Mouse (Mus musculus): ENCODE data around the gene Casp2. TPM values are rescaled to one million over a fixed set of nuclear protein-coding genes. Genes with fewer than 3 reads are reported as not detected.

Casp2 gene
- polyA plus RNA-seq, 1 experiment from 2014 or later: 30.8 TPM

DNA sequence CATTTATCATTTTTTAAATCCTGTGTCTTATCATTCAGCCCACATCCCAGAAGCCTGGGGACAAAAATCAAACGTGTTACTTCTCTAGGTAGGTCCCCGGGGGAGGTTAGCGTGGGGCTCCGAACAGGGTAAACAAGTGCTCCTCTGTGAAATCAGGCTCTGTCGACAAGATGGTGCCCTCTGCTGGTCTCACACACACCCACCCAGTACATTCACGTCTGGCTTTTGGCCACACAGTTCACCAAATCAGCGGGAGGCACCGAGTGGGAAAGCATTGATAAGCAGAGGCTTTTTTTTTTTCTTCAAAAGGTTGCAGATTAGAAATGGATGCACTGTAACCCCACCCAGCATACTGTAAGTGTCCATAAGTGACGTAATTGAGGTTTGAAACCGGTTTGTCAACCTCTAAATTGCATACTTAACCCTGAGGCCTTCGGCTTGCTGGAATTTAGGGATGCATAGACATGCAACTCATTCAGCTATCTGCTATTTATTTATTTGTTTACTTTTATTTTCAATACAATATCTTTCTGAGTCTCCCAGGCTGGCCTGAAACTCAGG, 7.4 kb upstream of the Casp2 start:
- H3K27me3 ChIP-seq (ENCODE audit: control insufficient read depth, insufficient read depth, low read length): no peaks in the 10 kb centered on the region
- no peak overlapping the region for H3K4me3 ChIP-seq (ENCODE audit: control insufficient read depth in 1 of 2, insufficient read depth in 1 of 2, low read depth in 1 of 2, low read length in 2 of 2)
- no peak overlapping the region for H3K27ac ChIP-seq (replicated peaks in 1 of 2; ENCODE audit: control insufficient read depth in 1 of 2, insufficient read depth in 1 of 2, low read depth in 2 of 2, low read length in 2 of 2)
- WGBS: 14% methylated on average over 11 of the region's 11 CpGs
- H3K9ac ChIP-seq (ENCODE audit: low read length): no peak overlapping the region
- no peaks in the 10 kb centered on the region for H3K36me3 ChIP-seq (ENCODE audit: control insufficient read depth, insufficient read depth, low read length)
- 0 out of 2 replicates have a peak overlapping the region, but pooled peaks have one; percentile 25 for H3K4me2 ChIP-seq (ENCODE audit: low read length)
- H3K9me3 ChIP-seq (ENCODE audit: control insufficient read depth, low read length): no peaks in the 10 kb centered on the region
- no peak for ATAC-seq (ENCODE audit: insufficient number of reproducible peaks, insufficient read depth, low FRiP score, low read depth)
- H3K4me1 ChIP-seq (ENCODE audit: control insufficient read depth in 2 of 2, insufficient read depth in 2 of 2, low read length in 2 of 2): peaks cover 0 to 6% of the 10 kb centered on the region in 2 experiments; a peak in 2 of 4 replicates

DNA sequence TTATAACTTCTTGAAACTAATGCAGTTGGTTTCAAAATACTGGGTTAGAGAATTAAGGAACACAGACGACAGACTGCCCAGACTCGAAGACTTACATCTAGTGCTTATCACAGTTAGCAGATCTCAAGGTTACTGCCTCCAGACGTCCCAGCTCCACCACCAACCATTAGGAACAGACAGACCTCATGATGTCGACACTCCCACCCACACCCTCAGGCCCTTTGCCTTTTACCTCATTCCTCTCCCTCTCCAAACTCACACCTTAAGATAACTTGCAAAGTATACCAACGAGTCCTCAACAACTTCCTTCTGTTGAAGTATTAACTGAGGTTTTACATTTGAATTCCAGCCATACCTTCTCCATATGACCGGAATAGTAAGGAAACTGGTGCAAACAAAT, 4.4 kb upstream of the Casp2 start:
- H3K4me2 ChIP-seq (ENCODE audit: low read length): no peak overlapping the region
- H3K4me3 ChIP-seq (ENCODE audit: control insufficient read depth in 1 of 2, insufficient read depth in 1 of 2, low read depth in 1 of 2, low read length in 2 of 2): no peak overlapping the region
- peaks cover 0 to 6% of the 10 kb centered on the region in 2 experiments; a peak in 2 of 4 replicates for H3K4me1 ChIP-seq (ENCODE audit: control insufficient read depth in 2 of 2, insufficient read depth in 2 of 2, low read length in 2 of 2)
- H3K9ac ChIP-seq (ENCODE audit: low read length): no peak overlapping the region
- no peak for ATAC-seq (ENCODE audit: insufficient number of reproducible peaks, insufficient read depth, low FRiP score, low read depth)
- no peaks in the 10 kb centered on the region for H3K27me3 ChIP-seq (ENCODE audit: control insufficient read depth, insufficient read depth, low read length)
- no peaks in the 10 kb centered on the region for H3K36me3 ChIP-seq (ENCODE audit: control insufficient read depth, insufficient read depth, low read length)
- no peak overlapping the region for H3K27ac ChIP-seq (replicated peaks in 1 of 2; ENCODE audit: control insufficient read depth in 1 of 2, insufficient read depth in 1 of 2, low read depth in 2 of 2, low read length in 2 of 2)
- no peaks in the 10 kb centered on the region for H3K9me3 ChIP-seq (ENCODE audit: control insufficient read depth, low read length)
- WGBS: 38% methylated on average over 6 of the region's 6 CpGs

DNA sequence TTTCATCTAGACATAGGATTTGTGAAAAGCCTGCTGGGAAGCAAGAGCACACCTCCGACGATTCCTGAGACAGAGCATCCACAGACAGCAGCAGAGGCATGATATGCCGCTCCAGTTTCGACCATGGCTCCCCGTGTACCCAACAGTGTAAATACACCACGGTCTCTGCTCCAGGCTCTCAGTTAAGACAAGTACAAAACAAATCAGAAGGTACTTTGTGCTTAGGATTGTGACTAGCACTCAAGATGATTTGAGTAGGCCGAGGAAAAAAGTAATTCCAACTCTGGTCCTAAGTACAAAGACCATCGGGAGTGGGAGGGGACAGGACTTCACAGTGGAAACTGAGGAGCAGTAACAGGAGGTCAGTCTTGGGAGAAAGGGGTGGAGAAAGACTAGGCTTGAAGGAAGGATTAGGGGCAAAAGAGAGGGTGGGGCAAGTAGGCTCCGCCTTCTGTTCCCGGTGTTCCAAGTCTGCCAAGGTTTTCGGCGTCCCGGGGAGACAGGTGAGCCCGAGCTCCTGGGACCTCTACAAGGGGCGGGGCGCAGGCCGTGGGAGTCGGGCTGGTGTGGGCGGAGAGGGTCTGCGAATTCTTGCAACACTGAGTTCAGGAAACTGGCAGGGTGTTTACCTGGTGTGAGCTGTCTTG, 3.1 kb upstream of the Casp2 start, which contains the start of gene Tmem139:
TSS of gene Tmem139 (plus strand) at position 447 of the 647 bp plus-strand sequence.
- ATAC-seq (ENCODE audit: insufficient number of reproducible peaks, insufficient read depth, low FRiP score, low read depth): no peak
- peak within 1 kb of the TSS; percentile 55 for H3K4me2 ChIP-seq (ENCODE audit: low read length)
- no peaks in the 10 kb centered on the region for H3K27me3 ChIP-seq (ENCODE audit: control insufficient read depth, insufficient read depth, low read length)
- peak within 1 kb of the TSS; percentile 50 for H3K9ac ChIP-seq (ENCODE audit: low read length)
- H3K9me3 ChIP-seq (ENCODE audit: control insufficient read depth, low read length): no peaks in the 10 kb centered on the region
- peaks cover 0 to 11% of the 10 kb centered on the region in 2 experiments; a peak in 3 of 4 replicates for H3K4me1 ChIP-seq (ENCODE audit: control insufficient read depth in 2 of 2, insufficient read depth in 2 of 2, low read length in 2 of 2)
- 12% methylated on average over 20 of the region's 20 CpGs for WGBS
- no peak within 1 kb of the TSS for H3K27ac ChIP-seq (replicated peaks in 1 of 2; ENCODE audit: control insufficient read depth in 1 of 2, insufficient read depth in 1 of 2, low read depth in 2 of 2, low read length in 2 of 2)
- no peak within 1 kb of the TSS for H3K4me3 ChIP-seq (ENCODE audit: control insufficient read depth in 1 of 2, insufficient read depth in 1 of 2, low read depth in 1 of 2, low read length in 2 of 2)
- H3K36me3 ChIP-seq (ENCODE audit: control insufficient read depth, insufficient read depth, low read length): no peaks in the 10 kb centered on the region

DNA sequence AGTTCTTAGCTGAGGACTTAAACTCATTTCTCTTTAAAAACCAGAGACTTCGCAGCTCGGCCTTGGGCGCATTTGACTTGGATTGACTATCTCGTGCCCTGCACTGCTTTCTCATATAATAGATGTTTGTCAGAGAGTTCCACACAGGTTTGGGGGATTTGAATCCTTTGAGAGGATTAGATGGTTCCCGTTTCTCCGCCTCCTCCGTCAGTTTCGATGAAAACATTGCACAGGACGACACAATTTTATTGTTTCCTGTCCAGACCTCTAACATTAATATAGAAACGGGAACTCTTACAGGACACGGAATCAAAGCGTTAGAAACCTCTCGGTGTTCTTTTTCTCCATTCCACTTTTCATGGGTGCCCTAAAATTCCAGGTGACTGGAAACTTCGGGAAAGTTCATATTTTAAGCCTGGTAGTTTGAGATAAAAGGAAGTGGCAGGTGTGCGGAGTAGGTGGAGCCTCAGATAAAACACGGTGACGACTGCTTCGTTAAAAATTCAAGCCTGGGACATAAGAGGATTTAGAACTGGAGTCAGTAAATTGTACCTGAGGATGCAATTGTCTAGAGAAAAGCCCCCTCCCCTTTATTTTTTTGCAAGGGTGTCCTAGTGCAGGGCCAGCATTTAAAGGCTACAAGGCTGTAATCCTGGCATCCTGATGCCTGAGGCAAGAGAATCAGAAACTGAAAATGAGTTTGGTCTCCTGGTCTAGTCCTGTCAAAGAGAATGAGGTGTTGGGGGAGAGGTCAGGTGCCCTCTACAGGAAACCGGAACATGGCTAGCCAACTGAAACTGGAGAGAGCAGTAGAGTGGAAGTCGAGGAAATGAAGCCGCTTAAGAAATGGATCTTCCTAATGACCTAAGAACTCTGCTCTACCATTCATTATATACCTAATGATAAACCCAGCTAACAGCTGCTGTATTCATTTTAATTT, 876 bp downstream of the Casp2 start:
- WGBS: under 1% methylated on average over 21 of the region's 21 CpGs
- peak overlapping the region; percentile 77 for H3K4me2 ChIP-seq (ENCODE audit: low read length)
- peak overlapping the region; percentile 76 to 92 for H3K27ac ChIP-seq (replicated peaks in 1 of 2; ENCODE audit: control insufficient read depth in 1 of 2, insufficient read depth in 1 of 2, low read depth in 2 of 2, low read length in 2 of 2)
- H3K4me3 ChIP-seq (ENCODE audit: control insufficient read depth in 1 of 2, insufficient read depth in 1 of 2, low read depth in 1 of 2, low read length in 2 of 2): peak overlapping the region; percentile 61 to 99
- no peak for ATAC-seq (ENCODE audit: insufficient number of reproducible peaks, insufficient read depth, low FRiP score, low read depth)
- H3K36me3 ChIP-seq (ENCODE audit: control insufficient read depth, insufficient read depth, low read length): peaks cover 37% of the 10 kb centered on the region
- peaks cover 0 to 22% of the 10 kb centered on the region in 2 experiments; a peak in 3 of 4 replicates for H3K4me1 ChIP-seq (ENCODE audit: control insufficient read depth in 2 of 2, insufficient read depth in 2 of 2, low read length in 2 of 2)
- peak overlapping the region; percentile 89 for H3K9ac ChIP-seq (ENCODE audit: low read length)
- no peaks in the 10 kb centered on the region for H3K27me3 ChIP-seq (ENCODE audit: control insufficient read depth, insufficient read depth, low read length)
- no peaks in the 10 kb centered on the region for H3K9me3 ChIP-seq (ENCODE audit: control insufficient read depth, low read length)

DNA sequence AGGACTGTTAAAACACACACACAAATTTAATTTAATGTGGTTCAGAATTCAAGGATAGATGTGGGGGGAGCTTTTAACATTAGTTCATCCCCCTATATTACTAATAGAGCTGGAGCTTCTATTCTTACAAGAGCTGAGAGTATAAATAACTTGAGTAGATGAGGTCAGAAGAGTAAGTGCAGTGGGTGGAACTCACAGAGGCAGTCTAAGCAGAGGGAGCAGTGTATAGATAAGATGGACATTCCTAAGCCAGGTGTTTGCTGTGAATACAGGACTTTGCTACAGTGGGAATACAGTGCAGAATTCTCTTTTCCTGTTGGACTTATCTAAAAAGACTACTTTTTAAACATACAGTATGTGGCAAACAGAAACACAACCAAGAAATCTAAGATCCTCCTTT, 6.0 kb downstream of the Casp2 start:
- H3K4me1 ChIP-seq (ENCODE audit: control insufficient read depth in 2 of 2, insufficient read depth in 2 of 2, low read length in 2 of 2): peaks cover 0 to 26% of the 10 kb centered on the region in 2 experiments; a peak in 2 of 4 replicates
- no peaks in the 10 kb centered on the region for H3K27me3 ChIP-seq (ENCODE audit: control insufficient read depth, insufficient read depth, low read length)
- 0 out of 2 replicates have a peak, but pooled peaks have one; percentile 54 for ATAC-seq (ENCODE audit: insufficient number of reproducible peaks, insufficient read depth, low FRiP score, low read depth)
- peaks cover 85% of the 10 kb centered on the region for H3K36me3 ChIP-seq (ENCODE audit: control insufficient read depth, insufficient read depth, low read length)
- H3K4me3 ChIP-seq (ENCODE audit: control insufficient read depth in 1 of 2, insufficient read depth in 1 of 2, low read depth in 1 of 2, low read length in 2 of 2): no peak overlapping the region
- H3K27ac ChIP-seq (replicated peaks in 1 of 2; ENCODE audit: control insufficient read depth in 1 of 2, insufficient read depth in 1 of 2, low read depth in 2 of 2, low read length in 2 of 2): peak overlapping the region in 1 of 2 experiments; percentile 50; a peak in 1 of 4 replicates
- H3K4me2 ChIP-seq (ENCODE audit: low read length): peak overlapping the region; percentile 31; the same call in 1 of the 2 replicates
- no peaks in the 10 kb centered on the region for H3K9me3 ChIP-seq (ENCODE audit: control insufficient read depth, low read length)
- H3K9ac ChIP-seq (ENCODE audit: low read length): no peak overlapping the region

DNA sequence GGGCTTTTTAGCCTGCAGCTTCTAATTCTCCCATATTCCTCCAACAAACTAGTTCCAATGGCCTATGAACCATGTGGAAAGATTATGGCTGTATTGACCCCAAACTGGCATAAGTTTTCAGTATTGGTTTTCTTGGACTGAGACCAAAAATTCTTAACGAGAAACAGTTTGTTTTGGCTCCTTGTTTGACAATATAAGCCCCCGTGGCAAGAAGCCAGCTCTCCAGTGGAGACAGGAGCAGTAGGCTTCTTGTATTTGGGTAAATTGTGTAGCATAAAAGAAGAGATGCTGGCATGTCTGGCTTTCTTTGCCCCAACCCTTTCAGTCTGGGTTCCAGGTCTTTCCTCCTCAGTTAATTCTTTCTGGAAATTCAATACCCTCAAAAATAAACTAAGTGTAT, 11.4 kb downstream of the Casp2 start:
- Histone ChIP-seq H3K9ac (ENCODE audit: low read length) (no peak overlapping the region), H3K36me3 (ENCODE audit: control insufficient read depth, insufficient read depth, low read length) (peaks cover 95% of the 10 kb centered on the region), H3K4me3 (ENCODE audit: control insufficient read depth in 1 of 2, insufficient read depth in 1 of 2, low read depth in 1 of 2, low read length in 2 of 2) (no peak overlapping the region), H3K27me3 (ENCODE audit: control insufficient read depth, insufficient read depth, low read length) (no peaks in the 10 kb centered on the region), H3K4me2 (ENCODE audit: low read length) (no peak overlapping the region), H3K4me1 (ENCODE audit: control insufficient read depth in 2 of 2, insufficient read depth in 2 of 2, low read length in 2 of 2) (peaks cover 0 to 2% of the 10 kb centered on the region in 2 experiments; a peak in 1 of 4 replicates), H3K27ac (replicated peaks in 1 of 2; ENCODE audit: control insufficient read depth in 1 of 2, insufficient read depth in 1 of 2, low read depth in 2 of 2, low read length in 2 of 2) (no peak overlapping the region), H3K9me3 (ENCODE audit: control insufficient read depth, low read length) (no peaks in the 10 kb centered on the region)
- no peak for ATAC-seq (ENCODE audit: insufficient number of reproducible peaks, insufficient read depth, low FRiP score, low read depth)
- 62% methylated on average over 2 of the region's 2 CpGs for WGBS

DNA sequence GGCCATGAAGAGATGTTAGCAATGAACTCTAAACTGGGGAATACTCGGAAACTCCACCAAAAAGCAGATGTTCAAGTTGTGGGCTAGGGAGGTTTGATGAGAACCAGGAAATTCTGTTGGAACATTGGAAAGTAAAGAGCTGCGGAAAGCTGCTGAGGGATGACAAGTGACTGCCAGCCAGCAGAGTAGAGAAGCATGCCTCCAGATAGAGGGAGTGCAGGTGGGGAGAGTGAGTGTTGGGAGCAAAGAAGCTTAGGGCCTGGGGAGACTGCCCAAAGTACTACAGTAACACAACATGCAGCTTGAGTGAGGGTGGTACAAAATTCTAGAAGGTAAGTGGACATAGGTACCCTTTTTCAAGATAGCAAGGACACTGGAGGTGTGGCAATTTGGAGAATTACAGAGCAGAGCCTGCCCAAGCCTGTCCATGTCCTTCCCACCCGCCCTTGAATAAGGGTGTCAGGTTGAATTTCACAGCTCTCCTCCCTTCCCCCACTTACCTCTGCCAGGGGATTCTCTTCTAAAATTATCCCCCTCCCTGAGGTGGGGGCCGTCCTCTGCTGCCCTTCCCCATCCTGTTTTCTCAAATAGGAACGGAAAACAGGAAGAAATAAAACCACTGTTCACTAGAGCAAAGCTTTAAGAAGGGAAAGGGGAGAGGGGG, 18.2 kb downstream of the Casp2 start:
- H3K4me1 ChIP-seq (ENCODE audit: control insufficient read depth in 2 of 2, insufficient read depth in 2 of 2, low read length in 2 of 2): peaks cover 5 to 12% of the 10 kb centered on the region in 2 experiments; a peak in 3 of 4 replicates
- H3K36me3 ChIP-seq (ENCODE audit: control insufficient read depth, insufficient read depth, low read length): peaks cover 59% of the 10 kb centered on the region
- H3K27me3 ChIP-seq (ENCODE audit: control insufficient read depth, insufficient read depth, low read length): no peaks in the 10 kb centered on the region
- no peak overlapping the region for H3K4me3 ChIP-seq (ENCODE audit: control insufficient read depth in 1 of 2, insufficient read depth in 1 of 2, low read depth in 1 of 2, low read length in 2 of 2)
- WGBS: 43% methylated on average over 5 of the region's 5 CpGs
- H3K4me2 ChIP-seq (ENCODE audit: low read length): no peak overlapping the region
- H3K27ac ChIP-seq (replicated peaks in 1 of 2; ENCODE audit: control insufficient read depth in 1 of 2, insufficient read depth in 1 of 2, low read depth in 2 of 2, low read length in 2 of 2): peak overlapping the region; percentile 17 to 56; a peak in 3 of 4 replicates
- no peak overlapping the region for H3K9ac ChIP-seq (ENCODE audit: low read length)
- peak; percentile 64 for ATAC-seq (ENCODE audit: insufficient number of reproducible peaks, insufficient read depth, low FRiP score, low read depth)
- no peaks in the 10 kb centered on the region for H3K9me3 ChIP-seq (ENCODE audit: control insufficient read depth, low read length)

Data from heart, embryonic 14.5 days (tissue).